Mouse (Mus musculus): ENCODE measurements around the gene Rasl11b. TPM values are rescaled to one million over a fixed set of nuclear protein-coding genes. Genes with fewer than 3 reads are reported as not detected.

Gene Rasl11b
- polyA plus RNA-seq, 1 experiment: 119 TPM

DNA sequence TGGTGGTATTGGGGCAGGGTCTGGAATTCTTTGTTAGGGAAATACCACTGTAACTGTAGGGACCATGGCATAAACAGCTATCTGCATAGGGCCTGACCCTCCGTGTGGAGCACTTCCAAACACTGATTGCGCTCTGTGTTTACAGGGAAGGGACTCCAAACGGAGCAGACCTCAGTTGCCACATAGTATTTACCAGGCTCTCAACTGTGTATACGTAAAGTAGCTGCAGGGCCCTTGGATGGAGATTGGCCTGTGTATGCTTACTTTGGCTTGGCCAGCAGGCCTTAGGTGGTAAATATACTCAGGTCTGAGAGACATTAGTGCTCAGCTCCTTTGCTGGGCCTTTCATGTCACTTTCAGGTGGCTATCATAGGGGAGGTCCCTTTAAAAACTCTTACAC lies 7.4 kb downstream of the Rasl11b start:
- Histone ChIP-seq H3K27ac (ENCODE audit: insufficient read depth, low read length) (no peak overlapping the region), H3K4me3 (ENCODE audit: insufficient read depth, low read length) (no peak overlapping the region), H3K4me1 (ENCODE audit: control insufficient read depth, insufficient read depth, low read length) (peaks cover 7% of the 10 kb centered on the region)
- TF ChIP-seq POLR2A (IDR thresholded peaks at IDR 0.05; ENCODE audit: extremely low read depth, insufficient read depth, low read length) (no peak), CTCF (IDR thresholded peaks at IDR 0.05; ENCODE audit: extremely low read depth, insufficient read depth, low read length) (no peak)

DNA sequence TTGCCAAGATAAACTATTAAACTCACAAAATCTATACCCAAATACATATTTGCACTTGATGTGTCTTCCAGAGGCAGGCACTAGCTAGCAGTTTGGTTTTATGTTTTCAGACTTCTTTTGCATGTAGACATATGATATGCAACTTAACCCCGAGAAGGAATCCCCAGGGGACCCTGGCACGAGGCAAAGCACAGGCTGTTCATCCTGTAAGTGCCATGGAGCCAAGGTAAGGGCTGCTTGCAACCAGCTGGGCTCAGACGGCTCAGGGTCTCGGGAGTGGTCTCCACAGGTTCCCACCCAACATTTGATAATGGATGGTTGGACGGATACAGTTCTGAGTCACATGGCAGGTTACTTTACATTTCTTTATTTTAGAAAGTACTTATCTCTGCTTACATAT lies 9.4 kb downstream of the Rasl11b start:
- no peak overlapping the region for H3K27ac ChIP-seq (ENCODE audit: insufficient read depth, low read length)
- no peak for TF ChIP-seq POLR2A (IDR thresholded peaks at IDR 0.05; ENCODE audit: extremely low read depth, insufficient read depth, low read length)
- TF ChIP-seq CTCF (IDR thresholded peaks at IDR 0.05; ENCODE audit: extremely low read depth, insufficient read depth, low read length): no peak
- peaks cover 3% of the 10 kb centered on the region; the same call in 1 of the 2 replicates for H3K4me1 ChIP-seq (ENCODE audit: control insufficient read depth, insufficient read depth, low read length)
- no peak overlapping the region for H3K4me3 ChIP-seq (ENCODE audit: insufficient read depth, low read length)

DNA sequence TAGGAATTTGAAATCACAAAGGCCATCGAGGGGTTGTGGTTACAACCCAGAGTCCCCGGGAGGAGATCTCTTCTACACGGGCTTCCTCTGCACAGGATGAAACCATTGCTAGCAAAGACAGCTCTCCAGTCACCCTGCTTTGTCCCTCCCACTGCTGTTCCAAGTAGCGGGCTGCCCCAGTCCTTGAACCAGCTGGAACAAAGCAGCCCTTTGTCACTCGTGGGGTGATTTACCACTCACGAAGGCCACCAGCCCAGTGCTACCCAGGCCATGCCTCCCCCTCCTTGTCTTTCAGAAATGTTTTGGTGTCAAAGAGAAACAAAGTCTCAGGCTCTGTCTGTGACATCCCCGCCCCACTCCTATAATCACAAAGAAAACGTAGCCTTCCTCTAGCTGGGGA lies 10.4 kb downstream of the Rasl11b start:
- TF ChIP-seq POLR2A (IDR thresholded peaks at IDR 0.05; ENCODE audit: extremely low read depth, insufficient read depth, low read length) (no peak), CTCF (IDR thresholded peaks at IDR 0.05; ENCODE audit: extremely low read depth, insufficient read depth, low read length) (no peak)
- H3K27ac ChIP-seq (ENCODE audit: insufficient read depth, low read length): 0 out of 2 replicates have a peak overlapping the region, but pooled peaks have one; percentile 25
- H3K4me3 ChIP-seq (ENCODE audit: insufficient read depth, low read length): no peak overlapping the region
- peaks cover 3% of the 10 kb centered on the region; the same call in 1 of the 2 replicates for H3K4me1 ChIP-seq (ENCODE audit: control insufficient read depth, insufficient read depth, low read length)

- TF ChIP-seq CTCF (IDR thresholded peaks at IDR 0.05; ENCODE audit: extremely low read depth, insufficient read depth, low read length): no peak
- no peak for TF ChIP-seq POLR2A (IDR thresholded peaks at IDR 0.05; ENCODE audit: extremely low read depth, insufficient read depth, low read length)
- Histone ChIP-seq H3K4me1 (ENCODE audit: control insufficient read depth, insufficient read depth, low read length) (peaks cover 3% of the 10 kb centered on the region; the same call in 1 of the 2 replicates), H3K4me3 (ENCODE audit: insufficient read depth, low read length) (no peak overlapping the region), H3K27ac (ENCODE audit: insufficient read depth, low read length) (0 out of 2 replicates have a peak overlapping the region, but pooled peaks have one; percentile 25)
Observed at GRCm38 (mm10) chr5:74206038-74206437, 11.0 kb downstream of the Rasl11b start.

DNA sequence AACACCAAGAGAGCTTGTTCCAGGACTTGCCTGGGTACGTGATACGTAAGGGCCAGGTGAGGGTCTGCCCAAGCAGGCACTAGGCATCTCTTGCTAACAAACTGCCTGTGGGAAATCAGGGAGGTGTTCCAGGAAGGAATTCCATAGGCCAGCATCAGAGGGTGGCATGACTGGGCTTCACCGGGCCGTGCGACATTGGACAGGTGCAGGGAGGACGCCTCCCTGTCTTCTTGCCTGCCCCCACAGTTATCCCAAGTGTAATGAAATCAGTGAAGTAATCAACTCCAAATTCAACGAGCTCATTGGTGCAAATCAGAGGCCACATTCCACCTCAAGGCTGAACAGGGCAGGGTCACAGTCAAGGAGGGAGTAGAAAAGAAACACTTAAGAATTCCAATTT lies 11.6 kb downstream of the Rasl11b start:
- TF ChIP-seq CTCF (IDR thresholded peaks at IDR 0.05; ENCODE audit: extremely low read depth, insufficient read depth, low read length) (no peak), POLR2A (IDR thresholded peaks at IDR 0.05; ENCODE audit: extremely low read depth, insufficient read depth, low read length) (no peak)
- H3K4me3 ChIP-seq (ENCODE audit: insufficient read depth, low read length): no peak overlapping the region
- H3K27ac ChIP-seq (ENCODE audit: insufficient read depth, low read length): peak overlapping the region; percentile 65; the same call in 1 of the 2 replicates
- peaks cover 3% of the 10 kb centered on the region; the same call in 1 of the 2 replicates for H3K4me1 ChIP-seq (ENCODE audit: control insufficient read depth, insufficient read depth, low read length)

DNA sequence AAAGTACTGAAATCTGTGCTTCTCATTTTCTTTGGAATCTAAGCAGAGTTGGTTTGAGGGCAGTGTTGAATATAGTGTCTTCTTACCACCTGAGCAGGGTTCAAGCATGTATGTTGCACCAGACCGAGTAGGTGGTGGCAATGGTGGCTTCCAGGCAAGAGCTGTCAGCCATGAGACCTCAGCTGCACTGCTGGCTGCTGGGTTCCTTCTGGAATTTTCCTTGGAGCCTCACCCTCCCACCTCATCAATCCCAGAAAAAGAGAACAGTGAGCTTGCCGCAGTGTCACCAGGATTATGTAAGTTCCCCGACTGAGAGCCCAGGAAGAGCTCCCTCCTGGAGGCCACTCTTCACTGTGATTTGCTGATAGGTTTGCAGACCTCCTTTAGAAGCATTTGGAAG lies 12.1 kb downstream of the Rasl11b start:
- Histone ChIP-seq H3K27ac (ENCODE audit: insufficient read depth, low read length) (0 out of 2 replicates have a peak overlapping the region, but pooled peaks have one; percentile 0), H3K4me3 (ENCODE audit: insufficient read depth, low read length) (no peak overlapping the region), H3K4me1 (ENCODE audit: control insufficient read depth, insufficient read depth, low read length) (peaks cover 3% of the 10 kb centered on the region; the same call in 1 of the 2 replicates)
- TF ChIP-seq POLR2A (IDR thresholded peaks at IDR 0.05; ENCODE audit: extremely low read depth, insufficient read depth, low read length): no peak
- no peak for TF ChIP-seq CTCF (IDR thresholded peaks at IDR 0.05; ENCODE audit: extremely low read depth, insufficient read depth, low read length)

- peaks cover 3% of the 10 kb centered on the region; the same call in 1 of the 2 replicates for H3K4me1 ChIP-seq (ENCODE audit: control insufficient read depth, insufficient read depth, low read length)
- TF ChIP-seq POLR2A (IDR thresholded peaks at IDR 0.05; ENCODE audit: extremely low read depth, insufficient read depth, low read length) (no peak), CTCF (IDR thresholded peaks at IDR 0.05; ENCODE audit: extremely low read depth, insufficient read depth, low read length) (no peak)
- no peak overlapping the region for H3K4me3 ChIP-seq (ENCODE audit: insufficient read depth, low read length)
- H3K27ac ChIP-seq (ENCODE audit: insufficient read depth, low read length): no peak overlapping the region
Observed at GRCm38 (mm10) chr5:74208438-74208837, 13.4 kb downstream of the Rasl11b start.

DNA sequence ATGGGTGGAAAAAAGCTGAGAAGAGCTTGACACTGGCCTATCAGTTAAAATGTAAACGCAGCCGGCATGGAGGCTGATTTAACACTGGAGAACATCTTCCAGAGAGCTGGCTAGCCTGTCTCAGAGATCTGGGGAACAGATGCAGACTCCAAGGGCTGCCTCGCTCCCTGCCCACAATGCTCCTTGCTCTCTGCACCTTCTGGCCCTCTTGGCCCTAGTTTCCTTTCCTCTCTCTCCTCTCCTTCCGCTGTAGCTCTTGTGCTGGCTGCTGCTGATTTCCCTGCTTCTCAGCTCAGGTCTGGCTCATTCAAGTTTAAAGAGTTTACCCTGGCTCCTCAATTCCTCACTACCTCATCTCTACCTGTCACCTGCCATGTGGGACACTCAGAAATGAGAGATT lies 14.6 kb downstream of the Rasl11b start:
- TF ChIP-seq POLR2A (IDR thresholded peaks at IDR 0.05; ENCODE audit: extremely low read depth, insufficient read depth, low read length) (no peak), CTCF (IDR thresholded peaks at IDR 0.05; ENCODE audit: extremely low read depth, insufficient read depth, low read length) (no peak)

DNA sequence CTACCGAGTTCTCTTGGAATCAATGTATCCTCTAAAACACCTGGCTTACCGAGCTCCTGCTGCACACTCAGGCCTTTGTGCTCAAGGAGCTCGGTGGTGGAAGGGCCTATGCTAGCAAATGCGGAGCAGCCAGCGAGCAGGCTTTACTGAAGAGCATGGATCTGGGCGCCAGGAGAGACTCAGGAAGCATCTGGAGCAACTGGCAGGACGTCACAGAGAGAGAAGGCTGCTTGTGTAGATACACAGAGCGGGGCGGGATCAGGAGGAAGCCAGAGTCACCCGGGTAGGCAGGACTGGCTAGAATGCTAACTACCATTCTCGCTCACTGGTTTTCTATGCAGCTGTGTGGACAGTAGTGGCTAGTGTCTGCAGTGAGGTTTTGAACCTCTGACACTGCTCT lies 16.3 kb downstream of the Rasl11b start:
- TF ChIP-seq POLR2A (IDR thresholded peaks at IDR 0.05; ENCODE audit: extremely low read depth, insufficient read depth, low read length): no peak
- no peak for TF ChIP-seq CTCF (IDR thresholded peaks at IDR 0.05; ENCODE audit: extremely low read depth, insufficient read depth, low read length)
- H3K27ac ChIP-seq (ENCODE audit: insufficient read depth, low read length): no peak overlapping the region
- H3K4me3 ChIP-seq (ENCODE audit: insufficient read depth, low read length): no peak overlapping the region
- peaks cover 3% of the 10 kb centered on the region; the same call in 1 of the 2 replicates for H3K4me1 ChIP-seq (ENCODE audit: control insufficient read depth, insufficient read depth, low read length)

More for the DNA sequence above, 14.6 kb downstream of the Rasl11b start:
- Histone ChIP-seq H3K4me3 (ENCODE audit: insufficient read depth, low read length) (no peak overlapping the region), H3K27ac (ENCODE audit: insufficient read depth, low read length) (no peak overlapping the region), H3K4me1 (ENCODE audit: control insufficient read depth, insufficient read depth, low read length) (peaks cover 5% of the 10 kb centered on the region; the same call in 1 of the 2 replicates)

DNA sequence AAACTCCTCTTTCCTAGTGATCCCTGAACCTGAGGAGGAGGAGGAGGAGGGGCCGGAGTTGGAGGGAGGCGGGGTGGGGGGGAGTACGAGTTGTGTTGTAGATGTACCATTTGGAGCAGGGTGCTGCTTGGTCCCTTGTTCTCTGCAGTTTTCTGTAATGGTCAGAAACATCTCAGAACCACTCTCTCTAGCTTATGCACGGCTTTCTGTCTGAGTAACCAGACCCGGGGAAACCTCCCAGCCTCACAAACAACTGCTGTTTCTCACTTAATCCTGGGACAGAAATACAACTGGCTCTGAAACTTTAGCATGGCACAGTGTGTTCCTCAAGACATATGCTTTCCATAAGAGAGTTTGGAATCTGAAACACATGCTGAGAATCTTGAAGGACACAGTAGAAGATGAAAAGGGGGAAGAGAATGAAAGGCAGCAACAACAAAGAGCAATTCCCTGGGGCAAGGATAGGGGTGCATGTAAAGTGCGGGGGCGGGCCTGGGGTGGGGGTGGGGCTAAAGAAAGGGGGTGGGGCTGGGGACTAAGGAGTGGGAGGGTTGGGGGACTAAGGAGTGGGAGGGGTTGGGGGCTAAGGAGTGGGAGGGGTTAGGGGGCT lies 19.5 kb downstream of the Rasl11b start:
- TF ChIP-seq POLR2A (IDR thresholded peaks at IDR 0.05; ENCODE audit: extremely low read depth, insufficient read depth, low read length) (no peak), CTCF (IDR thresholded peaks at IDR 0.05; ENCODE audit: extremely low read depth, insufficient read depth, low read length) (no peak)
- Histone ChIP-seq H3K27ac (ENCODE audit: insufficient read depth, low read length) (no peak overlapping the region), H3K4me1 (ENCODE audit: control insufficient read depth, insufficient read depth, low read length) (peaks cover 2% of the 10 kb centered on the region; the same call in 1 of the 2 replicates), H3K4me3 (ENCODE audit: insufficient read depth, low read length) (no peak overlapping the region)

All from cortical plate, adult 2 months (tissue).